Mouse (Mus musculus) heart, postnatal 0 days (tissue): ENCODE data around the gene Klhdc8a. TPM values are rescaled to one million over a fixed set of nuclear protein-coding genes. Genes with fewer than 3 reads are reported as not detected.
A peak's percentile ranks its signal among the peaks of the same experiment; 100 is the strongest.

Source experiments
- ATAC-seq: fragments of 200-750 bp; cut with Nextera tagmentation; 2 replicates; pipeline ENCODE4 v1.8.0; 2017; ENCODE audit warnings: low read depth, moderate number of reproducible peaks, moderate library complexity; ENCODE audit not compliant: insufficient read depth
- DNase-seq: peaks from one replicate; pipeline ENCODE4 v3.0.0-alpha.2; 2016; ENCODE audit warnings: low spot score
- H3K27ac ChIP-seq: fragments of 300-500 bp; sonication (generic); 2 replicates; pipeline ENCODE4 v1.5.1; 2014; ENCODE audit warnings: low read depth, mild to moderate bottlenecking
- H3K27me3 ChIP-seq: fragments of 300-500 bp; sonication (generic); 2 replicates; pipeline ENCODE4 v1.6.1; 2014; ENCODE audit warnings: low read length, mixed read lengths; ENCODE audit not compliant: control insufficient read depth, insufficient read depth
- H3K36me3 ChIP-seq: fragments of 300-500 bp; sonication (generic); replicated peaks from 2 replicates; pipeline ENCODE4 v1.6.1; 2014; ENCODE audit warnings: low read length, mixed read lengths; ENCODE audit not compliant: control insufficient read depth, insufficient read depth
- H3K4me1 ChIP-seq: fragments of 300-500 bp; sonication (generic); 2 replicates; pipeline ENCODE4 v1.6.1; 2014; ENCODE audit warnings: antibody characterized with exemption; ENCODE audit not compliant: control insufficient read depth, insufficient read depth
- H3K4me2 ChIP-seq: fragments of 300-500 bp; sonication (generic); 2 replicates; pipeline ENCODE4 v1.6.1; 2014; ENCODE audit warnings: low read depth, mild to moderate bottlenecking, low read length, moderate library complexity
- H3K4me3 ChIP-seq: fragments of 300-500 bp; sonication (generic); 2 replicates; pipeline ENCODE4 v1.5.1; 2014; ENCODE audit warnings: low read depth, low read length
- H3K9ac ChIP-seq: fragments of 300-500 bp; sonication (generic); replicated peaks from 2 replicates; pipeline ENCODE4 v1.6.1; 2014; ENCODE audit warnings: low read depth, low read length, mixed read lengths
- H3K9me3 ChIP-seq: fragments of 300-500 bp; sonication (generic); replicated peaks from 2 replicates; pipeline ENCODE4 v1.6.1; 2016; ENCODE audit warnings: low read length; ENCODE audit not compliant: control insufficient read depth
- CTCF ChIP-seq: IDR thresholded peaks from 2 replicates; pipeline ENCODE4 v1.5.1; 2016; ENCODE audit warnings: antibody characterized with exemption, control low read depth, low read depth
- EP300 ChIP-seq: IDR thresholded peaks from 2 replicates; pipeline ENCODE4 v1.6.1; 2016; ENCODE audit warnings: antibody characterized with exemption, low read depth
- WGBS: fragments of 180-500 bp; shearing (Covaris S2); extraction: QIAGEN DNeasy Blood & Tissue Kit; methylation state at CpG from one replicate; pipeline ENCODE4 v1.1.7; 2014; 5-methylcytosine and 5-hydroxymethylcytosine counted together
- polyA plus RNA-seq: library from polyadenylated mRNA; unstranded; fragments of >200 nt; fragmentation: Nextera tagmentation; extraction: Ambion mirVana; gene quantifications from 2 replicates; pipeline ENCODE4 v1.2.1, GENCODE M21; 2015
- total RNA-seq: library from RNA; depleted of rRNA; stranded (reverse); fragments of >200 nt; gene quantifications from 2 replicates; pipeline ENCODE4 v1.2.3, GENCODE M21; 2014; ENCODE audit warnings: low replicate concordance

Klhdc8a gene
- total and polyA plus RNA-seq, 2 experiments from 2014 or later: 0.68 to 2.3 TPM

GRCm38 (mm10) chr1:132299744-132300143 is 1.3 kb downstream of the Klhdc8a start:
- H3K9me3 ChIP-seq: no peaks in the 10 kb centered on the region
- H3K4me2 ChIP-seq: peak overlapping the region; percentile 93; the same call in 1 of the 2 replicates
- ATAC-seq (no peak), DNase-seq (no peak)
- WGBS: 74% methylated on average over 5 of the region's 5 CpGs
- H3K9ac ChIP-seq: no peak overlapping the region
- H3K4me1 ChIP-seq: peaks cover 16% of the 10 kb centered on the region
- TF ChIP-seq CTCF (no peak), EP300 (no peak)
- H3K36me3 ChIP-seq: no peaks in the 10 kb centered on the region
- H3K27me3 ChIP-seq: peaks cover 30% of the 10 kb centered on the region
- H3K4me3 ChIP-seq: no peak overlapping the region
- H3K27ac ChIP-seq: no peak overlapping the region

- Histone ChIP-seq H3K4me1 (peaks cover 16% of the 10 kb centered on the region), H3K4me2 (no peak overlapping the region), H3K4me3 (no peak overlapping the region), H3K27me3 (peaks cover 28% of the 10 kb centered on the region), H3K9me3 (no peaks in the 10 kb centered on the region), H3K9ac (no peak overlapping the region), H3K27ac (no peak overlapping the region), H3K36me3 (no peaks in the 10 kb centered on the region)
- 65% methylated on average over 5 of the region's 5 CpGs for WGBS
- ATAC-seq (no peak), DNase-seq (no peak)
- TF ChIP-seq EP300: no peak
- no peak for TF ChIP-seq CTCF
Measured at GRCm38 (mm10) chr1:132301242-132301641, 2.8 kb downstream of the Klhdc8a start.

GRCm38 (mm10) chr1:132302341-132302866 is 4.0 kb downstream of the Klhdc8a start:
- Histone ChIP-seq H3K36me3 (no peaks in the 10 kb centered on the region), H3K27me3 (peaks cover 20% of the 10 kb centered on the region), H3K9ac (no peak overlapping the region), H3K27ac (no peak overlapping the region), H3K4me1 (peaks cover 16% of the 10 kb centered on the region), H3K9me3 (no peaks in the 10 kb centered on the region), H3K4me3 (no peak overlapping the region), H3K4me2 (no peak overlapping the region)
- DNase-seq: no peak
- TF ChIP-seq EP300 (no peak), CTCF (no peak)
- 92% methylated on average over 9 of the region's 9 CpGs for WGBS
- no peak for ATAC-seq

- H3K4me1 ChIP-seq: peaks cover 6% of the 10 kb centered on the region; the same call in 1 of the 2 replicates
- H3K27me3 ChIP-seq: peaks cover 5% of the 10 kb centered on the region; the same call in 1 of the 2 replicates
- no peak overlapping the region for H3K27ac ChIP-seq
- no peak overlapping the region for H3K4me3 ChIP-seq
- no peaks in the 10 kb centered on the region for H3K36me3 ChIP-seq
- no peaks in the 10 kb centered on the region for H3K9me3 ChIP-seq
- H3K9ac ChIP-seq: no peak overlapping the region
- TF ChIP-seq CTCF (no peak), EP300 (no peak)
- H3K4me2 ChIP-seq: no peak overlapping the region
- 54% methylated on average over 9 of the region's 9 CpGs for WGBS
- ATAC-seq: no peak
- no peak for DNase-seq
Measured at GRCm38 (mm10) chr1:132304618-132305214, 6.3 kb downstream of the Klhdc8a start.

- Histone ChIP-seq H3K9me3 (no peaks in the 10 kb centered on the region), H3K4me1 (peaks cover 11% of the 10 kb centered on the region), H3K36me3 (no peaks in the 10 kb centered on the region), H3K9ac (no peak overlapping the region), H3K4me3 (no peak overlapping the region), H3K27me3 (0 out of 2 replicates have a peak, but pooled peaks cover 3% of the 10 kb centered on the region), H3K27ac (no peak overlapping the region), H3K4me2 (no peak overlapping the region)
- ATAC-seq: no peak
- peak; percentile 60 for TF ChIP-seq CTCF
- TF ChIP-seq EP300: no peak
- DNase-seq: no peak
- 32% methylated on average over 4 of the region's 4 CpGs for WGBS
Measured at GRCm38 (mm10) chr1:132306160-132306559, 7.7 kb downstream of the Klhdc8a start.

GRCm38 (mm10) chr1:132306808-132307207 is 8.4 kb downstream of the Klhdc8a start:
- 27% methylated on average over 4 of the region's 4 CpGs for WGBS
- ATAC-seq (no peak), DNase-seq (no peak)
- H3K9me3 ChIP-seq: no peaks in the 10 kb centered on the region
- H3K9ac ChIP-seq: no peak overlapping the region
- no peaks in the 10 kb centered on the region for H3K36me3 ChIP-seq
- 0 out of 2 replicates have a peak, but pooled peaks cover 3% of the 10 kb centered on the region for H3K27me3 ChIP-seq
- TF ChIP-seq CTCF (no peak), EP300 (no peak)
- H3K4me3 ChIP-seq: no peak overlapping the region
- H3K4me1 ChIP-seq: peaks cover 13% of the 10 kb centered on the region
- no peak overlapping the region for H3K27ac ChIP-seq
- H3K4me2 ChIP-seq: no peak overlapping the region
